Comparison of ENCODE assay signal across 13 mouse cellular contexts in genomic region chr10:30622928-30623327, GRCm38 (mm10). TPM values are rescaled to one million over a fixed set of nuclear protein-coding genes. Genes with fewer than 3 reads are reported as not detected.
DNase-seq lines count a peak whose midpoint lies in the region; ATAC-seq and TF ChIP-seq lines count a peak whose summit lies in the region.
"Had no signal": no experiment of that assay in that cellular context is flagged by ENCODE, and none has a peak within 500 bp of the region (broad histone marks: within the 10 kb centered on the region; RNA-seq: fewer than 3 reads in every experiment).

No protein-coding gene starts in this region.

- H3K27ac ChIP-seq in forebrain, embryonic 14.5 days (ENCODE audit: low read depth, low read length): no peak overlapping the region
- H3K27ac ChIP-seq in forebrain, embryonic 13.5 days: no peak overlapping the region
- H3K27ac ChIP-seq in lung, embryonic 14.5 days (ENCODE audit: low read depth): no peak overlapping the region
- H3K27ac ChIP-seq: midbrain, embryonic 12.5 days had no signal

- TF ChIP-seq CTCF in lung, embryonic 14.5 days (IDR thresholded peaks at IDR 0.05; ENCODE audit: low read depth): peak; percentile 35; the same call in 1 of the 2 replicates

- H3K9me3 ChIP-seq in forebrain, embryonic 14.5 days (replicated peaks; ENCODE audit: control insufficient read depth, low read length): no peaks in the 10 kb centered on the region
- no peaks in the 10 kb centered on the region for H3K9me3 ChIP-seq in forebrain, embryonic 13.5 days (replicated peaks)
- no peaks in the 10 kb centered on the region for H3K9me3 ChIP-seq in lung, embryonic 14.5 days (ENCODE audit: low read depth, low read length)
- H3K9me3 ChIP-seq: midbrain, embryonic 12.5 days had no signal

- no peak overlapping the region for H3K9ac ChIP-seq in forebrain, embryonic 14.5 days (ENCODE audit: low read length)
- H3K9ac ChIP-seq in forebrain, embryonic 13.5 days: no peak overlapping the region
- no peak overlapping the region for H3K9ac ChIP-seq in lung, embryonic 14.5 days
- H3K9ac ChIP-seq: midbrain, embryonic 12.5 days had no signal

- no peak overlapping the region for H3K4me2 ChIP-seq in forebrain, embryonic 14.5 days (ENCODE audit: low read length)
- no peak overlapping the region for H3K4me2 ChIP-seq in forebrain, embryonic 13.5 days
- no peak overlapping the region for H3K4me2 ChIP-seq in lung, embryonic 14.5 days
- H3K4me2 ChIP-seq: midbrain, embryonic 12.5 days had no signal

- H3K27me3 ChIP-seq in forebrain, embryonic 14.5 days (replicated peaks; ENCODE audit: control insufficient read depth, insufficient read depth, low read length): no peaks in the 10 kb centered on the region
- no peaks in the 10 kb centered on the region for H3K27me3 ChIP-seq in forebrain, embryonic 13.5 days
- no peaks in the 10 kb centered on the region for H3K27me3 ChIP-seq in lung, embryonic 14.5 days (ENCODE audit: insufficient read depth, low read length)
- no peaks in the 10 kb centered on the region for H3K27me3 ChIP-seq in splenic B cell, adult 2 months (ENCODE audit: control insufficient read depth, insufficient read depth, low read length, poor library complexity, severe bottlenecking)
- H3K27me3 ChIP-seq: midbrain, embryonic 12.5 days had no signal

- peak; percentile 56 for DNase-seq in forebrain, embryonic 14.5 days (ENCODE audit: low spot score)
- DNase-seq in lung, embryonic 14.5 days: peak; percentile 47
- DNase-seq in lung, postnatal 36 days: no peak
- DNase-seq in ZHBTc4 (ENCODE audit: low read depth, low spot score): peak; percentile 36
- peak; percentile 53 for DNase-seq in splenic B cell, adult 2 months (ENCODE audit: low read depth, low spot score)
- no peak for DNase-seq in layer of hippocampus, postnatal 25 days (ENCODE audit: extremely low spot score in 1 of 2, low spot score in 1 of 2)
- DNase-seq in cerebellum, postnatal 25 days: no peak
- DNase-seq: cerebellum, adult 11-12 months; gastrocnemius, postnatal 14 days; heart, postnatal 4 days; thymus, postnatal 25 days had no signal

- no peak for ATAC-seq in forebrain, embryonic 14.5 days
- no peak for ATAC-seq in forebrain, embryonic 13.5 days
- no peak for ATAC-seq in lung, embryonic 14.5 days (ENCODE audit: insufficient read depth)

- H3K4me3 ChIP-seq in forebrain, embryonic 14.5 days (ENCODE audit: low read depth, low read length): no peak overlapping the region
- H3K4me3 ChIP-seq in forebrain, embryonic 13.5 days: no peak overlapping the region
- H3K4me3 ChIP-seq in lung, embryonic 14.5 days (ENCODE audit: low read depth, low read length): no peak overlapping the region
- H3K4me3 ChIP-seq: midbrain, embryonic 12.5 days had no signal

- no peaks in the 10 kb centered on the region for H3K36me3 ChIP-seq in forebrain, embryonic 14.5 days (ENCODE audit: control insufficient read depth, insufficient read depth, low read length)
- H3K36me3 ChIP-seq in forebrain, embryonic 13.5 days (ENCODE audit: poor library complexity, severe bottlenecking): no peaks in the 10 kb centered on the region
- H3K36me3 ChIP-seq in lung, embryonic 14.5 days (ENCODE audit: insufficient read depth): no peaks in the 10 kb centered on the region
- H3K36me3 ChIP-seq in splenic B cell, adult 2 months (ENCODE audit: control insufficient read depth, insufficient read depth, low read length, poor library complexity, severe bottlenecking): no peaks in the 10 kb centered on the region
- H3K36me3 ChIP-seq: midbrain, embryonic 12.5 days had no signal

- no peaks in the 10 kb centered on the region; the same call in 1 of the 2 replicates for H3K4me1 ChIP-seq in forebrain, embryonic 14.5 days (ENCODE audit: control insufficient read depth, insufficient read depth, low read length)
- H3K4me1 ChIP-seq in forebrain, embryonic 13.5 days: peaks cover 7% of the 10 kb centered on the region
- no peaks in the 10 kb centered on the region for H3K4me1 ChIP-seq in lung, embryonic 14.5 days (ENCODE audit: insufficient read depth)

RNA-seq across cellular contexts. Expression of gene Hint3, which starts 6.5 kb away (rescaled TPM):
- 17.9 and 19.1 TPM in 2 replicates for polyA plus RNA-seq in forebrain, embryonic 14.5 days (2014; fragmentation: Nextera tagmentation; extraction: Ambion mirVana)
- polyA plus RNA-seq in forebrain, embryonic 13.5 days (2015; fragmentation: Nextera tagmentation; extraction: Ambion mirVana): 19.6 and 22.0 TPM in 2 replicates
- polyA plus RNA-seq in lung, embryonic 14.5 days (2014; fragmentation: Nextera tagmentation; extraction: Ambion mirVana): 21.5 and 22.8 TPM in 2 replicates
- total RNA-seq in layer of hippocampus, postnatal 25 days (2021): 10 to 100 TPM; 36.2 to 37.1 TPM

RNA-seq across cellular contexts. Expression of gene Trmt11, which starts 22.4 kb away (rescaled TPM):
- polyA plus RNA-seq in forebrain, embryonic 14.5 days (2014; fragmentation: Nextera tagmentation; extraction: Ambion mirVana): 21.4 and 23.9 TPM in 2 replicates
- polyA plus RNA-seq in forebrain, embryonic 13.5 days (2015; fragmentation: Nextera tagmentation; extraction: Ambion mirVana): 31.1 and 31.6 TPM in 2 replicates
- polyA plus RNA-seq in lung, embryonic 14.5 days (2014; fragmentation: Nextera tagmentation; extraction: Ambion mirVana): 28.5 and 30.1 TPM in 2 replicates
- 1 to 10 TPM; 6.6 to 9.7 TPM for total RNA-seq in layer of hippocampus, postnatal 25 days (2021)

Comparison
In these comparisons a context has a peak if more than half of its experiments do, and no peak if none do; other contexts are left out.
1. DNase-seq: peak in forebrain, embryonic 14.5 days (single experiment), lung, embryonic 14.5 days (single experiment), ZHBTc4 (single experiment) and splenic B cell, adult 2 months (single experiment); none in lung, postnatal 36 days (single experiment), layer of hippocampus, postnatal 25 days (0 of 2) and cerebellum, postnatal 25 days (0 of 2).